Mouse (Mus musculus) heart, postnatal 0 days (tissue): ENCODE measurements around the gene Commd1.

Source experiments
- CTCF ChIP-seq: IDR thresholded peaks from 2 replicates; pipeline ENCODE4 v1.5.1; 2016; ENCODE audit warnings: antibody characterized with exemption, control low read depth, low read depth
- EP300 ChIP-seq: IDR thresholded peaks from 2 replicates; pipeline ENCODE4 v1.6.1; 2016; ENCODE audit warnings: antibody characterized with exemption, low read depth

- TF ChIP-seq CTCF (no peak), EP300 (no peak)
Measured at GRCm38 (mm10) chr11:22979221-22979620, 3.0 kb downstream of the Commd1 start.
